Mouse (Mus musculus) E14TG2a.4 (cell line): ENCODE results near the gene Focad.

ENCODE experiments used
- CTCF ChIP-seq: conservative IDR thresholded peaks from 2 replicates; pipeline ENCODE4 v1.5.1; 2014; ENCODE audit warnings: low read length
- NANOG ChIP-seq: IDR thresholded peaks from 2 replicates; pipeline ENCODE4 v1.6.1; 2014; ENCODE audit warnings: borderline replicate concordance, low read length, mixed read lengths
- POU5F1 ChIP-seq: IDR thresholded peaks from 2 replicates; pipeline ENCODE4 v1.6.1; 2014; ENCODE audit warnings: low read length, borderline replicate concordance

- TF ChIP-seq CTCF (no peak), POU5F1 (no peak), NANOG (no peak)
Measured at GRCm38 (mm10) chr4:88261349-88261748, 166.9 kb downstream of the Focad start.
